Mouse (Mus musculus) CD8-positive naive resting alpha-beta T cell, adult 2 months (primary cell): Measurements from ENCODE around the gene Marc2.

Source experiments
- DNase-seq, 2 experiments: peaks; one replicate each; pipeline ENCODE4 v3.0.0; 2022; ENCODE audit warnings: low read depth in 2 of 2, low spot score in 2 of 2

The Marc2 gene

DNA sequence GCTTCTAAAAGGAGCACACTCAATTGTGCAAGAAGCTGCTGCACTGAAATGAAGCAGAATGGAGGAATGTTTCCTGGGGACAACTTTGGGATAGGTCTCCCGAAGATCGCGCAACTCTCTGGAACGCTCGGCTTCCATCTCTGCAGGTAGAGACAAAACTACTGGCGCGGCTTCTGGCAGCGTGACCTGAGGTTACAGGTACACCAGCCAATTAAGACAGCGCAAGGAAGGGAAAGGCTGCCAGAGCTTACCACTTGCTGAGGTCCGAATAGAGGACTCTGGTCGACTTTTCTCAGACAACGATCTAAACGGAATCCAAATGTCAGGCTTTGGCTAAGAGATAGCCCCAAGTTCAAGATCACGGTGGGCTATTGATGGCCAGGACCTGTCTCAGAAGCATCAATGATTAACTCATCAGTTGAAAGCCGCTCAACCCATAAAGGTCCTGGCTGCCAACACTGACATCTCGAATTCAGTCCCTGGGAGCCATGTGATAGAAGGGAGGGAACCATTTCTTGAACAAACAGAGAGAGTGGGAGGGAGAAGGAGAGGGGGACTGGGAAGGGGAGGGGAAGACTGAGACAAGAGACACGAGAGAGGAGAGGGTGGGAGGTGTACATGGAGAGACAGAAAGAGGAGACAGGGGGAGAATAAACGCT, at the start of gene Marc2:
Gene Marc2, minus strand, starts transcription at position 360 of the 659 bp plus-strand sequence.
- DNase-seq = no peak

GRCm38 (mm10) chr1:184891998-184892397, 45.7 kb upstream of the Marc2 start:
- DNase-seq = no peak

- no peak for DNase-seq
These were observed 43.2 kb upstream of the Marc2 start for GRCm38 (mm10) chr1:184889454-184889853.

- DNase-seq = no peak
These were observed 39.9 kb upstream of the Marc2 start for GRCm38 (mm10) chr1:184886160-184886559.

- no peak for DNase-seq
These were observed 36.3 kb upstream of the Marc2 start, which contains the start of gene C130074G19Rik for GRCm38 (mm10) chr1:184882281-184883268. Gene C130074G19Rik (minus strand): TSS chr1:184883218.

DNA sequence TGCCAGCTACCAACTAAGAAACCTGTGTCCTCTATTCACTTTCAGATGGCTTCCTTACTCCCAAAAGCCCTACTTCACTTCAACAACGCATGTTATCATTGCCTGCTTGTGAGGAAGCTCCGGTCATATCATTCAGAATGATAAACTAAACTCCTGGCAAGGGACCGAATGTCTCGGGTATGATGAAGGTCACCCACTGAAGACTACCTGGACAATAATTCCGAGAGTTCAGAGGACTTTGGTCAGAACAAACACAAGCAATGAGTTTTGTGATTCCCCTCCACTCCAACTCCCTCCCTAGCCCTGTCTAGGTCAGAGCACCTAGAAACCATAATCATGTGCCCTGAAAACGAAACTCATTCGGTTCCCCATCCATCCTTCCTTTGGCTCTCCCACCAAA, 35.6 kb upstream of the Marc2 start:
- no peak for DNase-seq

GRCm38 (mm10) chr1:184881211-184881610, 35.0 kb upstream of the Marc2 start:
- no peak for DNase-seq

- DNase-seq = no peak
These were observed 32.6 kb upstream of the Marc2 start for GRCm38 (mm10) chr1:184878860-184879259.

DNA sequence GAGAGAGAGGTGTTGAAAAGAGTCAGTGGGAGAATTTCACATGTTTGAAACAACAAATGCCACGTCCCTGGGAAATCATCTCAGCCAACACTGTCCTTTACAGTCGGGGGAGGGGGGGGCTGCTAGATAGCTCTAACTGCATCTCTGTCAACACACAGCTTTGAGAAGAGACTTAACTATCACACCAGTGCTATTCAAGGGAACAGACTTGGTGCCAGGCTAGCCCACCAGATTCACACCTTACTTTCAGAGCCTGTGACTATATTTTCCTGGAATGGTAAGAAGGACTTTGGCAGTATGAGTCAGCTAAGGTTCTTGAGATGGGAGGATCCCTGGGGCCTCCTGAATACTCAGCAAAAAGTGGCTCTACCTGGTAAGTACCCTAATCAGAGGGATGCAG, 31.1 kb upstream of the Marc2 start:
- DNase-seq = no peak

DNA sequence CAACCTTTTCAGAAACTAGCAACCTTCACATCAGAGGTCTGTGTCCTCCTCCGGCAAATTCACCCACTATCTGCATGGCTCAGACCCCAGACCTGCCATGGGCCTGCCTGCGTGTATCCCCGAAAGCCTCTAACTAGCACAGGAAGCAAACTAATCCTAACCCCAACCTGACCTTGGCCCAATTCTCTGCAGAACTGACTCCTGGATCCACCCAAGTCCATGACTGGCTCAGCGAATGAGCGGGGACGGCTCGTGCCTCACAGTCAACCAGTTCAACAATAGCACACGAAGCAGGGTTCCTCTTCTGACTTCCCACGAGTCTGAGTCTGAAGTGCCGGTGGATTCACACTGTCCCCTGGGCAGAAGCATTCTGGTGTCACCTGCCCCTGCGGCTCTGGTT, 27.7 kb upstream of the Marc2 start:
- DNase-seq = no peak

DNA sequence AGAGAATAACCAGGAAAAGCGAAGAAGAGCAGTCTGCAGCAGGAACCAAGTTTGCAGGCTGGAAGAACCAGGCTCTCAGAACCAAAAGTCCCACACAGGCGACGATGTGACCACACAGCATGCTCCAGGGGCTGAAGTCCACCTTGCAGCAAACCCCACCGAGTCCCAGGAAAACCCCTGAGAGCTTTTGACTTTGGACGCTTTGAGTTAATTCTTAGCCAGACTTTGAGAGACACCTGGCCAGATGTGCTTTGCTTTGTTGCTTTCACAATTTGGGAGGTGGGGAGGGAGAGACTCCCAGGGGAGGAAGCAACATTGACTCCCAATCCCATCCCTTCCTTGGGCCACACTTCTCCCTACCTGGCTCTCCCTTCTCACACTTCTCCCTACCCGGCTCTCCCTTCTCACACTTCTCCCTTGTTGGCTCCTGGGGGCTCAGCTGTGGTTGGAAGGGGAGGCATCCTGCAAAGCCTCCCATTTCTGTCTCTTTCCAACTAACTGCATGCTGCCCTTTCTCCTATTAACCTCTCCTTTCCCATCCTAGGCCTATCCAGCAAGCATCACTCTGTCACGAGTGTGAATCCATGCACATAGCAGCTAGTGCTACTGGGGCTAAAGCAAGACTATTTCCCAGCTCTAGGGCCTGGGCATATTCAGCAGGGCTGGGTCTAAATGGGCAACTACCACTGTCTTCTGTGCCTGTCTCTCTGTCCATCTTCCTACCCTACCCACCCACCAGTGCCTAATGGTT, 26.0 kb upstream of the Marc2 start:
- no peak for DNase-seq

GRCm38 (mm10) chr1:184871506-184871905, 25.3 kb upstream of the Marc2 start:
- no peak for DNase-seq

DNA sequence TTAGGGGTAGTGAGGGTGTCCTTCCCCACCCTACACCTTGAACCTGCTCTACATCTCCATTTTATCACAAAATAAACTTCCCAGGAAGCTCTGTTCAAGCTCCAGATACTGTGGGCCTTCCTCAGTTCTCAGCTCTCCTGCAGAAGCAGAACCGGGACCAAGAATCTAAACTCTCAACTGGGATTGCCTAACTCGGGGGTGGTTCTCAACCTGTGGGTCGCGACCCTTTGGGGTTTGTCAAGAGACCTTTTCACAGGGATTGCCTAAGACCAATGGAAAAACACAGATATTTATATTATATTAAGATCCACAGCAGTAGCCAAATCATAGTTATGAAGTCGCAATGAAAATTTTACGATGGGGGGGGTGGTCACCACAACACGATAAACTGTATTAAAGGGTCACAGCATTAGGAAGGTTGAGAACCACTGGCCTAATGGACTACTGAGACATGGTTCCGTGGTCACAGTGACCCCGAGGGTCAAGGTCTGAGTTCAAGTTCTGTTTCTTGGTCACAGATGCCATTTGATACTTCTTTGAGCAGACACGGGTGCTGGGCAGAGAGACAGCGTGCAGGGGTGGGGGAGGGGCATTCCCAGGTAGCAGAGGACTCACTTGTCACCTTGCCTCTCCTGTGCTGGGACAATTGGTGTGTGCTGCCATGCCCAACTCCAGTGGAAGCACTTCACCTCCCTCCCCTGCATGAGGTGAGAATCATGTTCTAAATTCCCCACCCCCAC, 24.6 kb upstream of the Marc2 start:
- no peak for DNase-seq

- DNase-seq = no peak
These were observed 23.8 kb upstream of the Marc2 start for GRCm38 (mm10) chr1:184869939-184870565.

- no peak for DNase-seq
These were observed 21.4 kb upstream of the Marc2 start for GRCm38 (mm10) chr1:184867640-184868120.

DNA sequence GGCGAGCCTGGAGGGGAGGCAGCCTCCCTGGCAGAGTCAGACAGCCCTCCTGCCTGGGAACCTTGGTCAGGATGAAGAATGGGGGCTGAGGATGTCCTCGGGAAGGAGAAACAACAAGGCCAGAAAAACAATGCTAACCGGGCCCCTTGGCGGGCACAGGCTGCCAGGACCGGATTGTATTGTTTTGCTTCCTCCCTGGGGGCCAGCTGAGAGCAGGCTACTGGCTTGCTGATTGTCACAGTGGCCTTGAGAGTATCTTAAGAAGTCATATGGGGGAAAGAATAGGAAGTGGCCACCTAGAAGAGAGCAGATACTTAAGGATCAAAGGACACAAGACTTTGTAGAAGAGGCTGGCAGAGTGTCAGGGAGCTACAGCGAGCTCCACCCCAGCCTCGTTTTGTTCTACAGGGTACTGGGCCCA, 18.1 kb upstream of the Marc2 start:
- no peak for DNase-seq

DNA sequence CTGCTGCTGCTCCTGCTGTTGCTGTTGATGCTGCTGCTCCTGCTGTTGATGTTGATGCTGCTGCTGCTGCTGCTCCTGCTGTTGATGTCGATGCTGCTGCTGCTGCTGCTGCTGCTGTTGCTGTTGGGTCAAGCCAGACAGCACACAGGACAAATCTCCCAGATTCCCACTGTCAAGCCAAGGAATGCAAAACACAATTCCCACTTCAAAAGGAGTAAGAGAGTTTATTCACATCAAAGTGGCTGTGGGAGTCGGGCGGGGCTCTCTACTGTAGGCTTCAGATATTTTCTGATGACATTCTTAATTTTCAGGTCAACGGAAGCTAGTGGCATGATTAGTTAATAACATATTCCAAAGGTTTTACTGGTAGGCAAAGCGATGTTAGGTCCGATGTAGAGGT, 16.4 kb upstream of the Marc2 start:
- DNase-seq = no peak

GRCm38 (mm10) chr1:184861551-184861950, 15.3 kb upstream of the Marc2 start:
- DNase-seq = no peak

DNA sequence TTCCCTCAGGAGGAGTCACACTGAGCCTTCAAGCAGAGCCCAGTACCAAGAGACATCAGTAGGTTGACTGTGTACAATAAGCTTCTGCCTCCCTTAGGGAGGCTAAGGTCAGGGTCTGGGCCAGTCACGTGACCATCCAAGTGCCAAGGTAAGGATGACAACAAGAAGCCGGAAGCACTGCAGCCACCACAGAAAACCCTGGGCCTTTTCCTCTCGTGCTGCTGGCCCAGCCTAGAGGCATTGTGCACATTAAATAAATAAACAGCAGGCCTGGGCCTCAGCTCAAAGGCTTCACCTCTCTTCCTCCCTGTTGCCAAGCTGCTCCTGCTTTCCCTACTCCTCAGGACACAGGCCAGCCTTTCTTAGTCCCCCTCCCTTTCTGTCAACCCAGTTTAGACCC, 14.0 kb upstream of the Marc2 start:
- DNase-seq = no peak

DNA sequence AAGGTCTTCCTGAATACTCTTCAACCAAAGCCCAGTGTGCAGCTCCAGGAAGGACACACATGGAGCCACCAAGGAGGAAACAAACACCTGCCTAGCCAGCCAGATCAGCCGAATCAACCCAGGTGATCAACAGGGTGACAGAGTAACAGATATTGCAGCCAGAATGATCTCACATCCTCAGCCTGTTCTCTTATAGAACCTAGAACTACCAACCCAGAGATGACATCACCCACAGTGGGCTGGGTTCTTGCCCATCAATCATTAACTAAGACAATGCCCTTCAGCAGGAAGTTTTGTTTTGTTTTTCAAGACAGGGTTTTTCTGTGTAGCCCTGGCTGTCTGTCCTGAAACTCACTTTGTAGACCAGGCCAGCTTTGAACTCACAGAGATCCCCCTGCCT, 12.0 kb upstream of the Marc2 start:
- DNase-seq = no peak
